Mouse (Mus musculus) MEL (cell line): ENCODE results near the gene Abcc10. TPM values are rescaled to one million over a fixed set of nuclear protein-coding genes. Genes with fewer than 3 reads are reported as not detected.

ENCODE experiments used
- DNase-seq: peaks from one replicate; pipeline ENCODE4 v3.0.0; 2011; ENCODE audit warnings: low read depth, low spot score
- H3K27ac ChIP-seq: 2 replicates; pipeline ENCODE4 v1.5.1; 2012; ENCODE audit warnings: low read depth, mild to moderate bottlenecking, control low read depth, low read length, moderate library complexity; ENCODE audit not compliant: control insufficient read depth
- H3K27me3 ChIP-seq, 2 experiments: fragments of 150-350 bp in 1 of 2; sonication (generic) in 1 of 2; 2 replicates each; pipeline ENCODE4 v1.6.1; 2012; ENCODE audit warnings: low read length in 2 of 2, mild to moderate bottlenecking in 2 of 2, improper control_type of control experiment in 1 of 2, moderate library complexity in 1 of 2; ENCODE audit not compliant: insufficient read depth in 2 of 2, control insufficient read depth in 1 of 2
- H3K36me3 ChIP-seq, 2 experiments: 2 replicates each; pipeline ENCODE4 v1.6.1; 2012 to 2014; ENCODE audit warnings: low read length in 2 of 2, improper control_type of control experiment in 1 of 2, inconsistent platforms in 1 of 2, mild to moderate bottlenecking in 1 of 2; ENCODE audit not compliant: insufficient read depth in 2 of 2, control insufficient read depth in 1 of 2
- H3K4me1 ChIP-seq, 2 experiments: fragments of 150-350 bp in 1 of 2; sonication (generic) in 1 of 2; 2 replicates each; pipeline ENCODE4 v1.6.1; 2012; ENCODE audit warnings: low read length in 2 of 2, improper control_type of control experiment in 1 of 2, mild to moderate bottlenecking in 1 of 2; ENCODE audit not compliant: insufficient read depth in 2 of 2, control insufficient read depth in 1 of 2
- H3K4me3 ChIP-seq, 2 experiments: fragments of 150-350 bp in 1 of 2; sonication (generic) in 1 of 2; 2 replicates each; pipeline ENCODE4 v1.5.1; 2012; ENCODE audit warnings: low read depth in 2 of 2, low read length in 2 of 2, mild to moderate bottlenecking in 2 of 2, moderate library complexity in 2 of 2, control low read depth in 1 of 2, improper control_type of control experiment in 1 of 2; ENCODE audit not compliant: control insufficient read depth in 1 of 2, insufficient read depth in 1 of 2
- H3K79me2 ChIP-seq: 2 replicates; pipeline ENCODE4 v1.6.1; 2012; ENCODE audit warnings: mild to moderate bottlenecking, low read length, moderate library complexity; ENCODE audit not compliant: control insufficient read depth, poor library complexity, insufficient read depth
- H3K9ac ChIP-seq: 2 replicates; pipeline ENCODE4 v1.6.1; 2012; ENCODE audit warnings: low read depth, mild to moderate bottlenecking, control low read depth, low read length, moderate library complexity; ENCODE audit not compliant: control insufficient read depth, poor library complexity, severe bottlenecking
- H3K9me3 ChIP-seq: fragments of 150-350 bp; sonication (generic); replicated peaks from 2 replicates; pipeline ENCODE4 v1.6.1; 2012; ENCODE audit warnings: mild to moderate bottlenecking, low read length, improper control_type of control experiment, moderate library complexity; ENCODE audit not compliant: insufficient read depth
- ELF1 ChIP-seq: IDR thresholded peaks from 2 replicates; pipeline ENCODE4 v1.6.1; 2014; ENCODE audit warnings: low read depth, mild to moderate bottlenecking, inconsistent platforms, low read length, improper control_type of control experiment, moderate library complexity
- ETS1 ChIP-seq: IDR thresholded peaks from 2 replicates; pipeline ENCODE4 v1.6.1; 2012; ENCODE audit warnings: low read depth, mild to moderate bottlenecking, inconsistent platforms, low read length, improper control_type of control experiment, moderate library complexity
- MAFK ChIP-seq: IDR thresholded peaks from 2 replicates; pipeline ENCODE4 v1.6.1; 2011; ENCODE audit warnings: low read depth, mild to moderate bottlenecking, low read length, improper control_type of control experiment, borderline replicate concordance
- MAX ChIP-seq: IDR thresholded peaks from 2 replicates; pipeline ENCODE4 v1.6.1; 2011; ENCODE audit warnings: low read length, improper control_type of control experiment
- MEF2A ChIP-seq: IDR thresholded peaks from 2 replicates; pipeline ENCODE4 v1.6.1; 2014; ENCODE audit warnings: low read depth, mild to moderate bottlenecking, inconsistent platforms, low read length, improper control_type of control experiment; ENCODE audit not compliant: poor library complexity, insufficient replicate concordance, severe bottlenecking; ENCODE audit errors: extremely low read depth
- MXI1 ChIP-seq: IDR thresholded peaks from 2 replicates; pipeline ENCODE4 v1.6.1; 2011; ENCODE audit warnings: mild to moderate bottlenecking, low read depth, low read length, improper control_type of control experiment
- MYC ChIP-seq: IDR thresholded peaks from 2 replicates; pipeline ENCODE4 v1.6.1; 2011; ENCODE audit warnings: low read depth, mild to moderate bottlenecking, low read length, improper control_type of control experiment, moderate library complexity
- NELFE ChIP-seq: IDR thresholded peaks from 2 replicates; pipeline ENCODE4 v1.6.1; 2011; ENCODE audit warnings: low read depth, low read length, improper control_type of control experiment
- POLR2AphosphoS5 ChIP-seq: IDR thresholded peaks from 2 replicates; pipeline ENCODE4 v1.6.1; 2012; ENCODE audit warnings: low read depth, borderline replicate concordance, mild to moderate bottlenecking, inconsistent platforms, low read length, moderate library complexity, mixed read lengths
- RAD21 ChIP-seq: IDR thresholded peaks from 2 replicates; pipeline ENCODE4 v1.6.1; 2011; ENCODE audit warnings: mild to moderate bottlenecking, low read depth, low read length, improper control_type of control experiment
- RCOR1 ChIP-seq: IDR thresholded peaks from 2 replicates; pipeline ENCODE4 v1.6.1; 2012; ENCODE audit warnings: low read depth, mild to moderate bottlenecking, inconsistent platforms, low read length, improper control_type of control experiment
- SIN3A ChIP-seq: IDR thresholded peaks from 2 replicates; pipeline ENCODE4 v1.6.1; 2012; ENCODE audit warnings: low read length, improper control_type of control experiment, inconsistent platforms
- TAL1 ChIP-seq: IDR thresholded peaks from 2 replicates; pipeline ENCODE4 v1.6.1; 2012; ENCODE audit warnings: mild to moderate bottlenecking, inconsistent platforms, low read length, moderate library complexity, mixed read lengths
- TBP ChIP-seq: IDR thresholded peaks from 2 replicates; pipeline ENCODE4 v1.8.0; 2011; ENCODE audit warnings: low read depth, low read length, improper control_type of control experiment
- UBTF ChIP-seq: IDR thresholded peaks from 2 replicates; pipeline ENCODE4 v1.6.1; 2012; ENCODE audit warnings: low read depth, mild to moderate bottlenecking, inconsistent platforms, low read length, improper control_type of control experiment, moderate library complexity, borderline replicate concordance; ENCODE audit not compliant: insufficient read depth
- USF2 ChIP-seq, 2 experiments: IDR thresholded peaks; 2 replicates each; pipeline ENCODE4 v1.6.1; 2011 to 2012; ENCODE audit warnings: improper control_type of control experiment in 2 of 2, low read length in 2 of 2, borderline replicate concordance in 1 of 2, inconsistent platforms in 1 of 2, low read depth in 1 of 2, mild to moderate bottlenecking in 1 of 2; ENCODE audit not compliant: insufficient read depth in 1 of 2
- ZKSCAN1 ChIP-seq: IDR thresholded peaks from 2 replicates; pipeline ENCODE4 v1.6.1; 2012; ENCODE audit warnings: low read depth, mild to moderate bottlenecking, inconsistent platforms, low read length, improper control_type of control experiment, moderate library complexity
- polyA plus RNA-seq, 2 experiments: library from polyadenylated mRNA; stranded (reverse) in 1 of 2; unstranded in 1 of 2; fragments of >175 nt in 1 of 2; fragments of >200 nt in 1 of 2; gene quantifications; 2 replicates each; pipeline versions ENCODE4 v1.2.1 to v1.2.4; 2012; ENCODE audit warnings: low replicate concordance in 2 of 2, low read depth in 1 of 2; ENCODE audit not compliant: insufficient read length in 2 of 2, insufficient read depth in 1 of 2, missing spikeins in 1 of 2
- total RNA-seq: library from RNA; depleted of rRNA; stranded (reverse); fragments of 300-350 nt; gene quantifications from 2 replicates; pipeline ENCODE4 v1.2.3, GENCODE M21; 2012

Gene Abcc10
- total and polyA plus RNA-seq, 3 experiments: 4.0 to 6.2 TPM; not detected in 1

- H3K36me3 ChIP-seq: no peaks in the 10 kb centered on the region
- H3K27ac ChIP-seq: no peak overlapping the region
- no peak for DNase-seq
- H3K9me3 ChIP-seq: no peaks in the 10 kb centered on the region
- no peaks in the 10 kb centered on the region for H3K4me1 ChIP-seq
- TF ChIP-seq NELFE: no peak
- peaks cover 7 to 18% of the 10 kb centered on the region in 2 experiments for H3K27me3 ChIP-seq
- no peaks in the 10 kb centered on the region for H3K79me2 ChIP-seq
- H3K4me3 ChIP-seq: no peak overlapping the region
- H3K9ac ChIP-seq: no peak overlapping the region
Measured at GRCm38 (mm10) chr17:46297028-46297363, 31.2 kb downstream of the Abcc10 start.

DNA sequence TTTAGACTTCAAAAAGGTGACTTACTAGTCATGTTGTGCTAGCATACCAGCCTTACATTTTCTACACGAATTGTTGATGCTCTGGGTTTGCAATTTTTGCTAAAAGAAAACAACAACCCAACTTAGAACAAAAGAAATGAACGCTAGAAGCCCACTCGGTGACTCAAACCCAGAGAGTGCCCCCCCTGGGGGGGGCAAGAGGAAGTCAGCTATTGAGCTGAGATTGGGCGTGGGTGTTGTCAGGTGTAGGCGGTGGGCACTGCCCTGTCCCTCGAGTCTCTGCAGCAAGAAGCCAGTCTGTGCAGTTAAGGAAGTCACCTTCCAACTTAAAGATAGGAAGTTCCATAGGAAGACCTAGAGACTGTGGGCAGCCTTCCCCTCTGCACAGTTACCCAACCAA, 31.6 kb downstream of the Abcc10 start:
- no peak for TF ChIP-seq POLR2AphosphoS5
- no peak for TF ChIP-seq RCOR1
- no peak for TF ChIP-seq ZKSCAN1
- TF ChIP-seq SIN3A: no peak
- TF ChIP-seq MAFK: no peak
- TF ChIP-seq ETS1: no peak
- no peak for TF ChIP-seq MEF2A
- no peak for TF ChIP-seq TBP
- no peak for TF ChIP-seq ELF1
- TF ChIP-seq MYC: no peak
- TF ChIP-seq NELFE: no peak
- no peak for TF ChIP-seq UBTF
- TF ChIP-seq RAD21: no peak
- TF ChIP-seq TAL1: no peak
- TF ChIP-seq MAX: no peak
- TF ChIP-seq USF2 (IDR thresholded peaks at IDR 0.05; ENCODE audit: borderline replicate concordance in 1 of 2, insufficient read depth in 1 of 2, low read depth in 1 of 2, low read length in 2 of 2): no peak
- no peak for TF ChIP-seq MXI1
- no peaks in the 10 kb centered on the region for H3K9me3 ChIP-seq
- peaks cover 7 to 22% of the 10 kb centered on the region in 2 experiments for H3K27me3 ChIP-seq
- H3K4me1 ChIP-seq: no peaks in the 10 kb centered on the region
- no peaks in the 10 kb centered on the region for H3K79me2 ChIP-seq
- no peaks in the 10 kb centered on the region for H3K36me3 ChIP-seq
- no peak overlapping the region for H3K27ac ChIP-seq
- H3K4me3 ChIP-seq: no peak overlapping the region
- DNase-seq: no peak
- H3K9ac ChIP-seq: no peak overlapping the region
